Mouse (Mus musculus) bone marrow macrophage, adult 2 months (primary cell): Measurements from ENCODE around the gene Cspg4.

Source experiments
- CTCF ChIP-seq: IDR thresholded peaks from 2 replicates; pipeline ENCODE4 v1.5.1; 2012; ENCODE audit warnings: low read depth, mild to moderate bottlenecking, low read length, moderate library complexity
- POLR2A ChIP-seq: IDR thresholded peaks from 2 replicates; pipeline ENCODE4 v1.6.1; 2012; ENCODE audit warnings: mild to moderate bottlenecking, low read depth, low read length, borderline replicate concordance

DNA sequence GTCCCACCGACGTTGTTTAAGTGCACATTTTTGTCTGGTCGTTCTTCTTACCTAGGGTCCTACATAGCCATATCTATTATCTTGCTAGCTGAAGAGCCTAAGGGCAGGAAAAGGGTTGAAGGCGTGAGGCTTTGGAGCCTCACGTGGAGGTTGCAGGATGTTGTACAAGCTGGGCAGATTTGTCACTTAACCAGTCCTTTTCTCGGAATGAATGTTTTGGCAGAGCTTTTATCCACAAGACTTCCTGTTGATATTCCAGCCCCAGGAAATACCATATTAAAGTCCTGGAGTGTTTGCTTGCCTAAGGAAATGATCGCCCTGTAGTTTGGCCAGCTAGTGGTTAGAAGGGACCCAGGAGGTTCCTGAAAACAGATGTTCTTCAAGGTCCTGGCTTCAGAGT lies 73.5 kb downstream of the Cspg4 start:
- TF ChIP-seq CTCF, result no peak
- TF ChIP-seq POLR2A, result no peak
